Mouse (Mus musculus) macrophage (primary cell): Measurements from ENCODE around the gene Crlf2. TPM values are rescaled to one million over a fixed set of nuclear protein-coding genes. Genes with fewer than 3 reads are reported as not detected.

ENCODE experiments used
- H3K27ac ChIP-seq: fragments of 350-480 bp; formaldehyde crosslinking; 2 replicates; pipeline ENCODE4 v1.9.0; 2021
- H3K36me3 ChIP-seq: fragments of 350-480 bp; formaldehyde crosslinking; 2 replicates; pipeline ENCODE4 v1.9.0; 2021; ENCODE audit errors: inconsistent target
- H3K4me3 ChIP-seq: fragments of 350-480 bp; formaldehyde crosslinking; 2 replicates; pipeline ENCODE4 v1.9.0; 2021; ENCODE audit errors: inconsistent target
- H3K79me2 ChIP-seq: fragments of 350-480 bp; formaldehyde crosslinking; 2 replicates; pipeline ENCODE4 v1.9.0; 2021; ENCODE audit errors: inconsistent target
- WGBS: methylation state at CpG from one replicate; pipeline ENCODE4 v1.1.7; 2026; ENCODE audit warnings: inconsistent platforms; ENCODE audit not compliant: missing documents; 5-methylcytosine and 5-hydroxymethylcytosine counted together
- polyA plus RNA-seq: library from polyadenylated mRNA; stranded (reverse); fragments of 250-400 nt; gene quantifications from 3 replicates; pipeline ENCODE4 v1.2.4, GENCODE M21; 2018; ENCODE audit warnings: inconsistent platforms

Gene Crlf2
- polyA plus RNA-seq, 1 experiment from 2014 or later, result 28.7 TPM

DNA sequence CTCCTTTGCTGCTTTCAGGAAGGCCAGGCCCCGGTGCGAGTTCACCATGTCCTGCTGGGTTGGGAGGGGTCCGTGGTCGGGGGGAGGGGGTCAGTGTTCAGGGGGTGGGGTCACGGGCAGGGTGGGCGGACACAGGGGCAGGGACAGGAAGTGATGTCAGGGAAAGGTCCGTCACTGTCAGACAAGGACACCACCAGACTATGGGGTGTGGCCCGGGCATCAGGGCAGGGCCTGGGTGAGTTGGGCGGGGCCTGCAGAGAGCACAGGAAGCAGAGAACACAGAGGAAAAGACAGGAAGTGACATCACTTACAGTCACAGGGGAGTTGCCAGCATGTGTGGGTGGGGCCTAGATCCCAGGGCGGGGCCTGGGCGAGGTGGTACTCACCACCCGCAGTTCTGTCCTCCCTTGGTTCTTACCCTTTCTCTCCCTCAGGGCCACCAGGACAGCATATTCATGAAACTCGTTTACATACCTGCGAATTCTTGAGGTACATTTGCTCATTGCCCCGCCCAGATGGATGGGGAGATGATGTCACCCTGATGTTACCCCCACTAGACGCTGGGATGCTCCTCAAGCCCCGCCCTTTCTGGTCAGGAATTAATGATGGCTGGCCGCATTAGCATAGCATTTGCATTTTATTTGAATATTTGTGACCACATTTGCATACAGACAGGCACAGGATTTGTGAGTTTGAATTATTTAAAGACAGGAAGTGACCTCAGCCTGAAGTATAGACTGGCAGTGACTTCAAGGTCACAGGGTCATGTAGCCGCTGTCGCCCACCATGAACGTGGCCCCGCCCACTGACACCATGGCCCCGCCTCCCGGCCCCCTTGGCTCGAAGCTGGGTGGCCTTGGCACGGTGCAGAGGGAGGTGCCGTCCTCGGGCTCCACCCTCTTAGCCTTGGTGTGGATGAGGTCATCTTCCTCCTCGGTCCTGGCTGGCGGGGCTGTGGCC is 4.4 kb downstream of the Crlf2 start:
- whole genome bisulfite sequencing, result 92% methylated on average over 28 of the region's 30 CpGs

DNA sequence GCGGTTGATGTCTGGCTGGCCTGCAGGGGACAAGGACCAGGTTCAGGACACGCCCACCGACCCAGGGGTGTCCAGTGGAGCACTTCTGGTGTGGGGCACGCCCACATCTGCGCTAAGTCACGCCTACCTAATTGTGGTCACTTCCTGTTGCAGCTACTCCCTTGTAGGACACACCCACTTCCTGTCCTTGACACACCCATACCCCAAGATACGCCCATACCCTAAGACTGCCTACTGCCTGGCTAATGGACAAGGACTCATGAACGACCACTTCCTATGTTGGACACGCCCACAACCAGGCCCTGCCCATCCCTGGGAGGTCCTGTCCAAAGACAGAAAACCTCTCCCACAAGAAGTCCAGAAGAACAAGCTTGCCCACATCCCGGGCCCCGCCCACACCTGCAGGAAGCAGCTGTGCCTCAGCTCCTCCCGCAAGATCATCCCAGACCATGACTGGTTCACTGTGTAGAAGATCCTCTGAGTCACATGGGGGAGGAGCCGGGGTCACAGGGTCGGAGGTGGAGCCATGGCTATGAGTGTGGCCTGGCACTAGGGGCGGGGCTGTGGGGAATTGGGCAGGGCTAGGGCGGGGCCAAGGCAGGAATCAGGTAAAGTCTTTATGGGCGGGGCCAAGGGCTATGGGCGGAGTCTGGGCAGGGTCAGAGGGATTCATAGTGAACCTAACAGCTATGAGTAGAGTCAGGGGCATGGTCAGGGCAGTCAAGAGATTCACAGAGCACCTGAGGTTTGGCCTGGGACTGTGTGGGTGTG is 5.4 kb downstream of the Crlf2 start:
- H3K4me3 ChIP-seq, result no peak overlapping the region
- 91% methylated on average over 18 of the region's 18 CpGs for WGBS
- H3K36me3 ChIP-seq, result peaks cover 4% of the 10 kb centered on the region; the same call in 1 of the 2 replicates
- H3K79me2 ChIP-seq, result no peaks in the 10 kb centered on the region
- H3K27ac ChIP-seq, result no peak overlapping the region

More for the DNA sequence above, 4.4 kb downstream of the Crlf2 start:
- no peak overlapping the region for H3K27ac ChIP-seq
- no peaks in the 10 kb centered on the region for H3K79me2 ChIP-seq
- peaks cover 4% of the 10 kb centered on the region; the same call in 1 of the 2 replicates for H3K36me3 ChIP-seq
- no peak overlapping the region for H3K4me3 ChIP-seq

DNA sequence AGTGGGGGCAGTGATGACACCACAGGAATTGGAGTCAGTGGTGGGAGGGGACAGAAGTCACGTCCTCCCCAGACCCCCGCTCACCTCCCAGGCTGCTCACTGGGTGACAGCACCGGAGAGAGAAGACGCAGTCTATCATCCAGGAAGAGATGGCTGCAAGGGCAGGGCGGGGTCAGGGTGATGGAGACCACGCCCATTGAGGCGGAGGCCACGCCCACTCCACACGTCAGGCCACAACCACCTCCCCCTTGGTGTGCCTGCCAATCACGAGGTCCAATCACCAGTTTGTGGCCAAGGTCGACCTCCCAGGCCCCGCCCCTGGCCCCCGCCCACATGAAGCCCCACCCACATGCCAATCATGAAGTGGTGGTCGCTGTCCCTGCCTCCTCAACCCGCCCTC is 6.3 kb downstream of the Crlf2 start:
- H3K36me3 ChIP-seq, result peaks cover 4% of the 10 kb centered on the region; the same call in 1 of the 2 replicates
- H3K79me2 ChIP-seq, result no peaks in the 10 kb centered on the region
- H3K4me3 ChIP-seq, result no peak overlapping the region
- 95% methylated on average over 15 of the region's 15 CpGs for WGBS
- H3K27ac ChIP-seq, result no peak overlapping the region

DNA sequence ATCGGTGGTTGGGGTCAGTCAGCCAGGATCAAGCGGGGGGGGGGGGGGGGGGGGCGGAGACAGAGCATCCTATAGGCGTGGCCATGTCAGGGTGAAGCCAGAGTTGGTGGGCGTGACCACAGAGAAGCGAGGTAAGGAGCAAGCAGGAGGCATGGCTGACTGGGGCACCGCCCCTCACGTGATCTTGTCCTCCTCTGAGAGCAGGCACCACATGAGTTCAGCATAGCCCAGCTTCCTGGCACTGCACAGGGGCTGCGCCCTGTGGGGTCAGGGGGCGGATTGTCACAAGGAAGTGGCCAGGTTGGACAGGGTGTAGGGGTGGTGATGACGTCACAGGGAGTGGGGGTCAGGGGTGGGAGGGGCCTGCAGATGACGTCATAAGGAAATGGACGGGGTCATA is 6.7 kb downstream of the Crlf2 start:
- Histone ChIP-seq H3K4me3 (no peak overlapping the region), H3K79me2 (no peaks in the 10 kb centered on the region), H3K36me3 (peaks cover 4% of the 10 kb centered on the region; the same call in 1 of the 2 replicates), H3K27ac (no peak overlapping the region)
- 94% methylated on average over 10 of the region's 13 CpGs for WGBS

DNA sequence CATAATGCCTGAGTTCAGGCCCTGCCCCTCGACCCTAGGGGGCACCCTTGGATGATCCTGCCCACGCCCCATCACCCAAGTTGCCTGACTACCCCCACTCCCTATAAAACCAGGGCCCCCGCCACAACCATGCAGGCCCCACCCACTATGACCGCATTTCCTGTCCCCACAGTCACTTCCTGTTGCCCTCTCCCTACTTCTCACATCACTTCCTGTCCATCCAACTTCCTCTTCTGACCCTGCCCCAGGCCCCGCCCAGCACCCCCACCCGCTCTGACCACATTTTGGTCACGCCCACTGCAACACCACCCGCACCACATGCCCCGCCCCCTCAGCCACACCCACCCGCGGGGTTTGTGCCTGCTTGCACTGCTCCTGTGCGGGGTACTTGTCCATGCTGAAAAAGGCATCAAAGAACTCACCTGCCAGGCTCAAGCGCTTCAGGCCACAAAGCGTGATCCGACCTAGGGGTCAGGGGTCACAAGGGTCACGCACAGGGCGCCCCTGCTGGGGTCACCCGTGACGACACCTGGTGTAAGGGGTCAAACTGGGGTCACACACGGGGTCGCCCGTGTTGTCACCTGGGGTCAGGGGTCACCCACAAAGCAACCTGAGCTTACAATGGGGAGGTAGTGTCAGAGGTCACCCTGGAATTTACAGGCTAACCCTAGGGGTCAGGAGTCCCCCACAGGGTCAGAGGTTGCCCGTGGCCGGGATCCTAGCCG is 7.6 kb downstream of the Crlf2 start:
- no peaks in the 10 kb centered on the region for H3K79me2 ChIP-seq
- peaks cover 4% of the 10 kb centered on the region; the same call in 1 of the 2 replicates for H3K36me3 ChIP-seq
- no peak overlapping the region for H3K4me3 ChIP-seq
- WGBS, result 87% methylated on average over 16 of the region's 25 CpGs
- H3K27ac ChIP-seq, result no peak overlapping the region

DNA sequence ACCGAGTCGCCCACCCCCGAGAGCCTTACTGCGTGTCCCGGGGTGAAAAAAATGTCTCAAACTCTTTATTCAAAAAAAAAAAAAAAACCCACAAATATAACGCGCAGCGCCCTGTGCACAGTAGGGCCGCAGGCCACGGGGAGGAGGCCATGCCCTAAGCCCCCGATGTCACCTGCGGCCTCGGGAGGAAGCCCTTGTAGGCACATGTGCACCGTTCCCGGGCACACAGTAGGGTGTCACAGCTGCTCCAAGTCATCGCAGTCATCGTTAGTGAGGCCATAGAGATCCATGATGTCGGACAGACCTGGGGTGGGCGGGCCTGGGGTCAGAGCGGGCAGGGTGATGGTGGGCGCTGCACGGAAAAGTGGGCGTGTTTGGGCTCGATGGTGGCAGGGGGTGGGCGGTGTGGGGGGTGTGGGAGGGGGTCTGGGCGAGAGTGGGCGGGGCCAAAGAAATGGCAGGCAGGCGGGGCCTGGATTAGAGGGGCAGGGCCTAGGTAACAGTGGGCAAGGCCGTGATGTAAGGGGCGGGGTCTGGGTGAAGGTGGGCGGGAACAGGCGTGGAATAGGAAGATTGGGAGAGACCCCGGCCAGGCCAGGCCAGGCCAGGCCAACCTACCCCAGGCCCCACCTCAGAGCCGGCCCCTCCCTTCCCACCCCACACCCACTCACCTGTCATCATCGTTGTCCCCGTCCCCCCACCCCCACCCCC is 8.4 kb downstream of the Crlf2 start:
- no peak overlapping the region for H3K4me3 ChIP-seq
- no peaks in the 10 kb centered on the region for H3K79me2 ChIP-seq
- peaks cover 4% of the 10 kb centered on the region; the same call in 1 of the 2 replicates for H3K36me3 ChIP-seq
- H3K27ac ChIP-seq, result no peak overlapping the region
- WGBS, result 93% methylated on average over 21 of the region's 36 CpGs

DNA sequence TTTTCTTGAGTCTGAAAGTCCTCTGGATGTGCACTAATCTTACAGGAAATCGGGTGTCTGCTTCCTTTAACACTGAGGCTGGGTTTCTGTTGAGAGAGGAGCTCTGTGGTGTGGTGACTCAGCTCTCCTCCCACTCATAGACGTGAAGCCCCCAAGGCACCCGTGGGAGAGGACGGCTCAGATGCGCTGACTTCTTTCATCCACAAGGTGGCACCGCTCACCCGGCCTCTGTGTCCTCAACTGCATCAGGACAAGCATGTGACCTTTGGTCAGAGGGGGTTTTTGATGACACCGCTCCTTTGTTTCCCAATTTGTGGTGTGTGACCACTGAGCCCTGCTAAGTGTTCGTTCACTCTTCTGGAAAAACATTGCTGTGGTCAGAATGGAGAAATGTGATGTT is 10.1 kb downstream of the Crlf2 start:
- no peaks in the 10 kb centered on the region for H3K79me2 ChIP-seq
- H3K27ac ChIP-seq, result no peak overlapping the region
- H3K4me3 ChIP-seq, result no peak overlapping the region
- WGBS, result 7% methylated on average over 9 of the region's 9 CpGs
- H3K36me3 ChIP-seq, result no peaks in the 10 kb centered on the region

DNA sequence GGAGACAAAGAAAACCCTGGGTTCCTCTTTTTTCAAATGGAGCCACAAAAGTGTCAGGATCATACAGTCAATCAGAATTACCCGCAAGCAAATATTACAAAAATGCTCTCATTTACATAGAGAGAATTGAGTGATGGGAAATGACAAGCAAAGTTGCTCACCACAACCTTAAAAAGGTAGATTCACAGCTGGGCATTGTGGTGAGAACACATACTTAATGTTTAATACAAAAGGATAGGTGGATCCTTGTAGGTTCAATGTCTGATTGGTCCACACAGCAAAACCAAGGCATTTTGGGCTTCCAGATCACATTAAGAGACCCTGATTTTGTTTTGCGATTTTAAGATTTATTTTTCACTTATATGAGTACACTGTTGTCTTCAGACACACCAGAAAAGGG is 11.7 kb downstream of the Crlf2 start:
- 76% methylated on average over 2 of the region's 2 CpGs for WGBS
- Histone ChIP-seq H3K36me3 (no peaks in the 10 kb centered on the region), H3K79me2 (no peaks in the 10 kb centered on the region), H3K4me3 (no peak overlapping the region), H3K27ac (no peak overlapping the region)

DNA sequence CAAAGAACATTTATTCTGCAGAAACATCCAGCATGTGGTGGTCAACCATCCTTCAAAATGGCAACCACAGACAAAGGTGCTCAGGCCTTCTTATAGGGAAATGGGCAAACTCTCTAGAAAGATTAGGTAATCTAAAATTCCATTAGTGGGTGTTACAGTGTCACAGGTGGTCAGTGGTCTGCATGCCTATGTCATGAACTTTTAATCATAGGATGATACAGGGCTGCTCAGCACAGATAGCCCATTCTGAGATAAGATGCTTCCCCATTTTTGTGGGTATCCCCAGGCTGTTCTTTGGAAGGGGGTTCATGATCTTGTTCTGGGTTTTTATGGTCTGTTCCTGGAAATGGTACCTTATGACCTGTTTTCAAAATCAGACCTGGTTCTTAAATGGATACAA is 49.1 kb downstream of the Crlf2 start:
- no peak overlapping the region for H3K4me3 ChIP-seq
- no peaks in the 10 kb centered on the region for H3K36me3 ChIP-seq
- H3K27ac ChIP-seq, result no peak overlapping the region
- no peaks in the 10 kb centered on the region for H3K79me2 ChIP-seq

DNA sequence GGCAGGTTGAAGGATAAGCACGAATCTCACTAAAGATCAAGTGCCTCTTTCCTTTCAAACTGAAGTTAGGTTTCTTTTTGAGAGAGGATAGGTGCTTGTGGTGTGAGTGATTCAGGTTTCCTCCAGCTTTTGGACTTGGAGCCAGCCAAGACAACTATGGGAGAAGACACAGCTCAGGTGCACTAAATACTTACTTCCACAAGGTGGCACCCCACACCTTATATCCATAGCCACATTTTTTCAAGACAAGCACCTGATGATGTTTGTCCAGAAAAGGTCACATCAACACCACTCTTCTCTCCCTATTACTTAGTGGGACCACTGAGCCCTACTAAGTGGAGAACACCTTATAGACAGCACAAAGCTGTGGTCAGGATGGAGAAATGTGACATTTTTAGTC is 52.1 kb downstream of the Crlf2 start:
- 13% methylated on average over 1 of the region's 1 CpGs for WGBS
- no peaks in the 10 kb centered on the region for H3K36me3 ChIP-seq
- no peak overlapping the region for H3K4me3 ChIP-seq

More for the DNA sequence above, 52.1 kb downstream of the Crlf2 start:
- no peaks in the 10 kb centered on the region for H3K79me2 ChIP-seq
- no peak overlapping the region for H3K27ac ChIP-seq

Other genes with a start within 250 kb of the Crlf2 start
- gene Vmn2r16, start 228.8 kb downstream of the Crlf2 start, polyA plus RNA-seq, result not detected in 3 replicates
- not detected in 3 replicates for gene Vmn2r17, start 139.3 kb downstream of the Crlf2 start, polyA plus RNA-seq
- 0.97 to 1.8 TPM (median 1.0 TPM) in 3 replicates for gene 5430403G16Rik, start 132.0 kb upstream of the Crlf2 start, polyA plus RNA-seq
- 7.0 to 11.8 TPM (median 10.0 TPM) in 3 replicates for gene 4930522L14Rik, start 192.9 kb upstream of the Crlf2 start, polyA plus RNA-seq